Mouse (Mus musculus) thymus, adult 2 months (tissue): ENCODE data around the gene Emg1. TPM values are rescaled to one million over a fixed set of nuclear protein-coding genes. Genes with fewer than 3 reads are reported as not detected.

Experiments
- DNase-seq: peaks from one replicate; pipeline ENCODE4 v3.0.0; 2021
- H3K27ac ChIP-seq: fragments of 200-500 bp; 2 replicates; pipeline ENCODE4 v1.5.1; 2012; ENCODE audit warnings: low read length, control low read depth; ENCODE audit not compliant: control insufficient read depth, insufficient read depth
- H3K27me3 ChIP-seq: fragments of 200-500 bp; 2 replicates; pipeline ENCODE4 v1.6.1; 2012; ENCODE audit warnings: mild to moderate bottlenecking, low read length, moderate library complexity, mixed read lengths; ENCODE audit not compliant: control insufficient read depth, insufficient read depth
- H3K36me3 ChIP-seq: fragments of 200-500 bp; 2 replicates; pipeline ENCODE4 v1.6.1; 2012; ENCODE audit warnings: mild to moderate bottlenecking, low read length, moderate library complexity; ENCODE audit not compliant: control insufficient read depth, insufficient read depth
- H3K4me1 ChIP-seq: fragments of 200-500 bp; replicated peaks from 2 replicates; pipeline ENCODE4 v1.6.1; 2012; ENCODE audit warnings: low read length; ENCODE audit not compliant: control insufficient read depth, insufficient read depth
- H3K4me3 ChIP-seq: fragments of 200-500 bp; 2 replicates; pipeline ENCODE4 v1.5.1; 2012; ENCODE audit warnings: mild to moderate bottlenecking, low read length, control low read depth, moderate library complexity; ENCODE audit not compliant: control insufficient read depth, insufficient read depth
- CTCF ChIP-seq: fragments of 200-500 bp; IDR thresholded peaks from 2 replicates; pipeline ENCODE4 v1.5.1; 2012; ENCODE audit warnings: mild to moderate bottlenecking, control low read depth, low read length, moderate library complexity, borderline replicate concordance; ENCODE audit not compliant: control insufficient read depth, poor library complexity, insufficient read depth; ENCODE audit errors: extremely low read depth
- POLR2A ChIP-seq: fragments of 200-500 bp; IDR thresholded peaks from 2 replicates; pipeline ENCODE4 v1.6.1; 2012; ENCODE audit warnings: mild to moderate bottlenecking, low read length, control low read depth, moderate library complexity; ENCODE audit not compliant: control insufficient read depth, poor library complexity, insufficient read depth; ENCODE audit errors: extremely low read depth
- WGBS: fragments of 180-500 bp; shearing (Covaris S2); methylation state at CpG from one replicate; pipeline ENCODE4 v1.1.7; 2018; 5-methylcytosine and 5-hydroxymethylcytosine counted together
- polyA plus RNA-seq: library from polyadenylated mRNA; depleted of rRNA; stranded (reverse); fragments of >200 nt; gene quantifications from 2 replicates; pipeline ENCODE4 v1.2.3, GENCODE M21; 2012

Emg1 gene
- polyA plus RNA-seq, 1 experiment, result 210 TPM

GRCm38 (mm10) chr6:124756652-124757350 lies 44.8 kb upstream of the Emg1 start:
- no peak for TF ChIP-seq POLR2A
- H3K4me1 ChIP-seq, result peaks cover 7% of the 10 kb centered on the region; the same call in 1 of the 2 replicates
- peak overlapping the region; percentile 47 for H3K4me3 ChIP-seq
- no peaks in the 10 kb centered on the region for H3K36me3 ChIP-seq
- H3K27me3 ChIP-seq, result no peaks in the 10 kb centered on the region
- no peak overlapping the region for H3K27ac ChIP-seq
- WGBS, result 4% methylated on average over 46 of the region's 54 CpGs
- peak; percentile 58 for DNase-seq

DNA sequence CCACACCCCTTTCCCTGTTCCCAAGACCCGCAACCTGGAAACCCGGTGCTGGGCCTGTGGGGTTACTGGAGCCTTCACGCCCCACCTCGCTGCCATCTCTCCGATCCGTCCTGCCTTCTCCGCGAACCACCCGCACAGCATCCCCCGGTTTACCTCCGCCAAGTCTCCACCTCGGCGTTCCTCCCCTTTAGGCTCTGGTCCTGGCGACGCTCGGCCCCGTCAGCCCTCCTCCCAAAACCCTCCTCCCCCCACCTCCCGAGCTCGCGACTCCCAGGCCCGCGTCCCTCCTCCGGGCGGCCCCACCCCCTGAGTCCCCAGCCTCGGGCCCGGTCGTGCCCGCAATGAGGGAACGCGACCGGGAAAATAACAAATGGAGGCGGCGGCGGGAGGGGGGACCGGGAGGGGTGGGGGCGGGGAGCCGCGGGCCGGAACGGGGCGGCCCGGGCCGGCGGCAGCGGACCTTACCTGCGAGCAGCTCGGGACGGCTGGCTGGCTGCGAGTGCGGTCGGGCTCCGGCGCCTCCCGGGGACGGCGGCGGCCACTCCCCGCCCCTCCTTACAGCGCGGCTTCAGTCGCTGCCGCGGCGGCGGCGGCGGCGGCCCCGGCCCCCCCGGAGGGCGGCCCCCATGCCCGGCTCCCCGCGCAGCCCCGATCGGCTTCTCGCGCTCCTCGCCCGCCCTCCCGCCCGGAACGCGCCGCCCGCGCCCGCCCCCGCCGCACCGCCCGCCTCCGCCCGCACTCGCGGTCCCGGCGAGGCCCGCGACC lies 44.0 kb upstream of the Emg1 start, which contains the start of the genes Gm45234 and Atn1:
Gene Gm45234 (minus strand): TSS at position 191 of the 765 bp plus-strand sequence.
Gene Atn1 (minus strand): TSS at position 694 of the 765 bp plus-strand sequence.
- TF ChIP-seq POLR2A, result no peak
- TF ChIP-seq CTCF, result no peak
- Histone ChIP-seq H3K27me3 (no peaks in the 10 kb centered on the region), H3K36me3 (no peaks in the 10 kb centered on the region), H3K4me3 (peak within 1 kb of the TSS; percentile 47), H3K27ac (no peak within 1 kb of the TSS), H3K4me1 (peaks cover 10% of the 10 kb centered on the region; the same call in 1 of the 2 replicates)
- WGBS, result 4% methylated on average over 92 of the region's 100 CpGs
- no peak for DNase-seq

DNA sequence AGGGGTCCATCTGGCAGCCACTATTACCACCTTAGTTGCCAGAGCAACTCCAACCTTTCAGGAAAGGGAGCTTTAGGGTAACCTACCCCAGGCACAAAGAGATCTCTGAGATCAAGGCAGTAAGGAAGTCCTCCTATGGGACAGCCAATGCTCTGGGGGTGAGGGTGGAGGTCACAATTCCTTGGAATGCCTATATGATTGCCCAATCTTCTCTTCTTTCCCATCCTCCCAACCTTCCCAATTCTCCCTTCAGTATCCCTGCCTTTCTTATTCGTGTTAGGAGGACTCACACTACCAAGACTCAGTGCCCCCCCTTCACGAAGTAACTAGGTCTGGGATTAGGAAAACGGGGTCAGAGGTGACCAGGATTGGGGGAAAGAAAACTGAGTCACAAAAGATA lies 43.3 kb upstream of the Emg1 start:
- Histone ChIP-seq H3K4me1 (peaks cover 16% of the 10 kb centered on the region), H3K4me3 (peak overlapping the region; percentile 42; the same call in 1 of the 2 replicates), H3K27ac (no peak overlapping the region), H3K36me3 (no peaks in the 10 kb centered on the region), H3K27me3 (no peaks in the 10 kb centered on the region)
- 50% methylated on average over 3 of the region's 3 CpGs for WGBS
- TF ChIP-seq POLR2A (no peak), CTCF (no peak)
- no peak for DNase-seq

DNA sequence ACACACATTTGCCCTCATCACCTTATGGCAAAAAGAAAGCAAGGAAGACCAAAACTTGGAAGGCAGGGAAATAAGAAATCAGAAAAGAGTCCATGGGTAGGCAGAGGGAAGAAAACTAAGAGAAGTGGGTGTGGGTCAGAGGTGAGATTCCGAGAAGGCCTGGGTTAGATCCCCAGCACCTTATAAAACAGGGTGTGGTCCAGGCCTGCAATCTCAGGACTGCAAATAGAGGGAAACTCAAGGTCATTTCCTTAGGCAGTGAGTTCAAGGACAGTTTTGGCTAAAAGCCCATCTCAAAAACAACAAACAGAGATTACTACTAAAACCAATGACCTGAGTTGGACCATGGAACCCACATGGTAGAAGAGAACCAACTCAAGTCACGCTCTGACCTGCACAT lies 41.9 kb upstream of the Emg1 start:
- Histone ChIP-seq H3K36me3 (no peaks in the 10 kb centered on the region), H3K4me3 (no peak overlapping the region), H3K27ac (no peak overlapping the region), H3K27me3 (no peaks in the 10 kb centered on the region), H3K4me1 (peaks cover 14% of the 10 kb centered on the region)
- WGBS, result 96% methylated on average over 2 of the region's 2 CpGs
- TF ChIP-seq POLR2A (no peak), CTCF (no peak)
- DNase-seq, result no peak

DNA sequence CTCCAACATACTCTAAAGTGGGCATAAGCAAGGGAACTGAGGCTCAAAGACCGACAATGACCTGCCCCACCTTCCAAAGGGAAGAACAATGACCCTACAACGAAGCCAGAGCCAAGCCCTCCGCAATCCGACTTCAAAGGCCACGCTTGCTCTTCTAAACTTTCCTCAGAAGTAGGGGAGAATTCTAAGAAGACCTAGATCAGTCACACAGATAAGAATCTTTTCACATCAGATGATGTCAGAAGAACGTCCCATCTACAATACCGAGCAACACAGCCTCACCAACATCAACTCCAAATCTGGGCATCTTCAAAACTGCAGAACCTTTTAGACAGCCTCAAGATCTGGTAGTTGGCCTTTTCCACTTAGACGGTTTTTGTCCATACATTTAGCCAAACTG lies 38.4 kb upstream of the Emg1 start:
- TF ChIP-seq POLR2A (no peak), CTCF (no peak)
- Histone ChIP-seq H3K36me3 (no peaks in the 10 kb centered on the region), H3K4me1 (peaks cover 20% of the 10 kb centered on the region), H3K27ac (no peak overlapping the region), H3K4me3 (no peak overlapping the region), H3K27me3 (no peaks in the 10 kb centered on the region)
- 12% methylated on average over 8 of the region's 8 CpGs for WGBS
- DNase-seq, result no peak

- DNase-seq, result no peak
- no peaks in the 10 kb centered on the region for H3K36me3 ChIP-seq
- no peak for TF ChIP-seq CTCF
- no peak for TF ChIP-seq POLR2A
Observed at GRCm38 (mm10) chr6:124746654-124747632, 35.0 kb upstream of the Emg1 start.

More at GRCm38 (mm10) chr6:124746654-124747632, 35.0 kb upstream of the Emg1 start:
- Histone ChIP-seq H3K27me3 (no peaks in the 10 kb centered on the region), H3K4me1 (peaks cover 28% of the 10 kb centered on the region), H3K4me3 (peak overlapping the region; percentile 72; the same call in 1 of the 2 replicates), H3K27ac (no peak overlapping the region)
- WGBS, result 96% methylated on average over 7 of the region's 7 CpGs
